Mouse (Mus musculus): ENCODE data around the gene Usmg5. TPM values are rescaled to one million over a fixed set of nuclear protein-coding genes. Genes with fewer than 3 reads are reported as not detected.

Gene Usmg5
- 48.7 and 58.3 TPM in 2 replicates for polyA plus RNA-seq (2012; rRNA removed)

DNA sequence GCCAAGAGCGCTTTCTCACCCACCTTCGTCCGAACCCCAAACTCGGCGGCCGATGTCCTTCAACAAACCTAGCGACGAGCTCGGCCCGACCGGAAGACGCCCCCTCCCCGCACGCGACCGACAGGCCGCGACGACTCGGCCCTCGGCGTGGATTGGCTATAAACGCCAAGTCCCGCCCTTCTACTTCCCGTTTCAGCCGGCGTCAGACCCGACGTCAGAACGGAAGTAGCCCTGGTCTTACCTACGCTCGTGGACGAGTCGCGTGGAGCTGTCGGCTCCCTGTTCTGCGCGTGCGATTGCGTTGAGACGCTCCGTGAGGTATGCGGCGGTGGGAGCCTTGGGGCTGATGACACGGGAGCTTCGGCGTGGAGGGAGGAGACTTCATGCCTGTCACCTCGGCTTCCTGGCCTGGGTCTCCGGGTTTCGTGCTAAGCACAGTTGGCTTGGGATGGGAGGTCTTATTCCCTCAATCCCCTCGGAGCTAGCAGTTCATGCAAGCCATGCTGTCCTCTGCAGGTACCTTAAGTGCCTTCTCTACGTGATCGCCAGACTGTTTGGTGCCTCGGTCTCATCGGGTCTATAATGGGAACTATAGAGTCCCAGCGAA lies at the start of gene Usmg5, which contains the start of gene Pdcd11:
Gene Usmg5 (minus strand): TSS at position 98 of the 607 bp plus-strand sequence.
Gene Pdcd11 (plus strand): TSS at position 219 of the 607 bp plus-strand sequence.

DNA sequence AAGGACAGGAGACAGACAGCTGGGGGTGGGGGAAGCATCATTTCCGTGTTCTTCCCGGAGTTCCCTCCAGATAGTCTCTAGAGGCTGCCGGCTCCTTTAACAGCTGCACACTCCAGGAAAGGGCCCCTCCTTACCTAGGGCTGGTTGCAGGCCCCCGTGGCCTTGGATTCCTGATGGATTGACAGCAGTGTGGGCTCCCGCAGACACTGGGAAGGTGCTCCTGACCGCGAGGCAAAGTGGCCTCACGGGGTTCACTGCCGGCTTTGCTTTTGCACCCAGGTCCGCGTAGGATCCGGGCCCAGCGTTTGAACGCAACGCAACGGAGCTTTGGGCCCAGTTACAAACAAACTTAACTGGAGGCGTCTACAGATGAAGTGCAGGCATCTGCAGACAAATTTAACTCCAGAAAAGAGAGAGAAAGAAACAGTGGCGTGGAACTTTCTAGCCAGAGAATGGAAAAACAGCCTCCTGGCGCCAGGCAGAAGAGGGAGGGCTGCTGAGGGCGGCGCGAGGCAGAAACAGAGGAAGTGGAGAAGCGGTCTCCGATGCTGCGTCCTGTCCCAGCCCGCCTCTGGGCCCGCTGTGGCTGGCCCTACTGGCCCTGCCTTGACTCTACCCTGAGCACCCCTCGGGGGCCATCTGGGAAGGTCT lies 47.4 kb upstream of the Usmg5 start, which contains the start of gene Calhm2:
Gene Calhm2 (minus strand): TSS at position 524 of the 651 bp plus-strand sequence.

GRCm38 (mm10) chr19:47067096-47067882 lies 23.2 kb downstream of the Usmg5 start, which contains the start of gene Taf5:
Gene Taf5 (plus strand): TSS chr19:47067746.

DNA sequence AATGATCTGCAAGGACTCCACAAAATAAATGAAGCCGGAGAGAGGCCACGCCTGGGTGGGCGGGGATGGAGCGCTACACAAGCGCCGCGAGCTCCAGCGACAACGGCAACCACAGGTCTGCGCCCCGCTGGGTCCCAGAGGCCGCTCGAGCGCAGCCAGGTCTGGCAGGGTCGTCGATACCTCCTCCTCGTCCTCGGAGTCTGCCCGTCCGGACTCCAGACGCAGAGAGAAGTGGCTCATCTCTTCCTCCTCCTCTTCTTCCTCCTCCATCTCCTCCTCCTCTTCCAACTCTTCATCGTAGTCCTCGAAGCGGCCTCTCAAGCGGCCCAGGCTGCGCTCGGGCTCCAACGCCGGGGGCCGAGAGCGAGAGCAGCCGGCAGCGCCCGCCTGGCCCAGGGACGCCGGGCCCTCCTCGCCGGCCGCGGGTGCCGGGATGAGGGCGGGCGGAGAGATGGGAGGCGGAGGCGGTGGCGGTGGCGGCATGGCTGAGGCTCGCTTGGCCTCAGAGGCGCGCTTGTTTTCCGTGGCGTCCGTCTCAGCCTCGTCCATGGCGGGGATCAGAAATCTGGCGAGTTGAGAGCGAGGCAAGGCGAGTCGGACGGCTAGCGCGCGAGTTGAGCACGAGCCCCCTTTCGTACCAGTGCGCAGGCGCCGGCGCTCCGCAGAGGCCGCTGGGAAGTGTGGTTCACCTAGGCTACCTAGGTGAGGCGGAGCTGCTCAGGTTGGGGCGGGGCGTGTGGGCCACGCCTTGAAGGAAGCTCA lies 40.0 kb downstream of the Usmg5 start, which contains the start of gene Pcgf6:
Gene Pcgf6 (minus strand): TSS at position 636 of the 762 bp plus-strand sequence.

Other genes with a start within 250 kb of the Usmg5 start
- gene Ina, start 75.9 kb downstream of the Usmg5 start, polyA plus RNA-seq (2012; rRNA removed) = 1.3 and 1.5 TPM in 2 replicates
- gene Nt5c2, start 75.5 kb downstream of the Usmg5 start, polyA plus RNA-seq (2012; rRNA removed) = 7.6 and 8.1 TPM in 2 replicates
- gene Pcgf6, start 39.7 kb downstream of the Usmg5 start, polyA plus RNA-seq (2012; rRNA removed) = 7.9 and 8.2 TPM in 2 replicates
- 2.3 and 2.7 TPM in 2 replicates for gene Taf5, start 22.9 kb downstream of the Usmg5 start, polyA plus RNA-seq (2012; rRNA removed)
- gene Pdcd11, start 121 bp upstream of the Usmg5 start, polyA plus RNA-seq (2012; rRNA removed) = 5.8 and 6.8 TPM in 2 replicates
- 10.7 and 12.1 TPM in 2 replicates for gene Calhm2, start 47.6 kb upstream of the Usmg5 start, polyA plus RNA-seq (2012; rRNA removed)
- not detected in 2 replicates for gene Calhm1, start 53.6 kb upstream of the Usmg5 start, polyA plus RNA-seq (2012; rRNA removed)
- gene Calhm3, start 67.1 kb upstream of the Usmg5 start, polyA plus RNA-seq (2012; rRNA removed) = not detected in 2 replicates
- gene Neurl1a, start 88.2 kb upstream of the Usmg5 start, polyA plus RNA-seq (2012; rRNA removed) = 14.5 and 17.8 TPM in 2 replicates

Data from colon, adult 2 months (tissue).